Mouse (Mus musculus) limb, embryonic 14.5 days (tissue): ENCODE results near the gene Ly9. TPM values are rescaled to one million over a fixed set of nuclear protein-coding genes. Genes with fewer than 3 reads are reported as not detected.

Source experiments
- ATAC-seq: fragments of 200-750 bp; cut with Nextera tagmentation; 2 replicates; pipeline ENCODE4 v1.8.0; 2017; ENCODE audit warnings: low read depth, moderate number of reproducible peaks, moderate TSS enrichment; ENCODE audit not compliant: low FRiP score
- DNase-seq: peaks from one replicate; pipeline ENCODE4 v3.0.0-alpha.2; 2015; ENCODE audit warnings: low spot score
- H3K27ac ChIP-seq: fragments of 300-500 bp; sonication (generic); replicated peaks from 2 replicates; pipeline ENCODE4 v1.5.1; 2014; ENCODE audit warnings: low read depth, mild to moderate bottlenecking, low read length, moderate library complexity, mixed read lengths
- H3K27me3 ChIP-seq: fragments of 300-500 bp; sonication (generic); 2 replicates; pipeline ENCODE4 v1.6.1; 2014; ENCODE audit warnings: low read length, mixed read lengths; ENCODE audit not compliant: control insufficient read depth, insufficient read depth
- H3K36me3 ChIP-seq: fragments of 300-500 bp; sonication (generic); 2 replicates; pipeline ENCODE4 v1.6.1; 2014; ENCODE audit warnings: mild to moderate bottlenecking, low read length, moderate library complexity, mixed read lengths; ENCODE audit not compliant: control insufficient read depth, insufficient read depth
- H3K4me1 ChIP-seq: fragments of 300-500 bp; sonication (generic); 2 replicates; pipeline ENCODE4 v1.6.1; 2014; ENCODE audit warnings: antibody characterized with exemption, low read length, mixed read lengths; ENCODE audit not compliant: control insufficient read depth, insufficient read depth
- H3K4me2 ChIP-seq: fragments of 300-500 bp; sonication (generic); replicated peaks from 2 replicates; pipeline ENCODE4 v1.6.1; 2014; ENCODE audit warnings: low read depth, mild to moderate bottlenecking, low read length, moderate library complexity; ENCODE audit not compliant: severe bottlenecking
- H3K4me3 ChIP-seq: fragments of 300-500 bp; sonication (generic); replicated peaks from 2 replicates; pipeline ENCODE4 v1.5.1; 2014; ENCODE audit warnings: low read length
- H3K9ac ChIP-seq: fragments of 300-500 bp; sonication (generic); 2 replicates; pipeline ENCODE4 v1.6.1; 2014; ENCODE audit warnings: mild to moderate bottlenecking, low read depth, low read length, moderate library complexity; ENCODE audit not compliant: severe bottlenecking
- H3K9me3 ChIP-seq: fragments of 300-500 bp; sonication (generic); 2 replicates; pipeline ENCODE4 v1.6.1; 2016; ENCODE audit warnings: low read length; ENCODE audit not compliant: control insufficient read depth
- POLR2A ChIP-seq: fragments of 200-500 bp; IDR thresholded peaks from 2 replicates; pipeline ENCODE4 v1.8.0; 2012; ENCODE audit warnings: inconsistent platforms, mild to moderate bottlenecking, moderate library complexity, borderline replicate concordance; ENCODE audit not compliant: insufficient read depth, insufficient read length; ENCODE audit errors: extremely low read depth
- WGBS: fragments of 180-500 bp; shearing (Covaris S2); extraction: QIAGEN DNeasy Blood & Tissue Kit; methylation state at CpG from one replicate; pipeline ENCODE4 v1.1.7; 2014; 5-methylcytosine and 5-hydroxymethylcytosine counted together
- polyA plus RNA-seq, 2 experiments: library from polyadenylated mRNA; depleted of rRNA in 1 of 2; stranded (reverse) in 1 of 2; unstranded in 1 of 2; fragments of >200 nt; fragmentation: Nextera tagmentation in 1 of 2; extraction: Ambion mirVana in 1 of 2; gene quantifications; 2 replicates each; pipeline versions ENCODE4 v1.2.1 to v1.2.3; 2012 to 2014

The Ly9 gene
- polyA plus RNA-seq, 2 experiments = 0.12 to 0.82 TPM

- Histone ChIP-seq H3K9ac (no peak overlapping the region), H3K4me3 (no peak overlapping the region), H3K36me3 (no peaks in the 10 kb centered on the region), H3K4me2 (no peak overlapping the region), H3K27me3 (no peaks in the 10 kb centered on the region), H3K27ac (no peak overlapping the region), H3K4me1 (no peaks in the 10 kb centered on the region), H3K9me3 (no peaks in the 10 kb centered on the region)
- WGBS = 78% methylated on average over 3 of the region's 3 CpGs
- TF ChIP-seq POLR2A = no peak
- ATAC-seq (no peak), DNase-seq (no peak)
Observed at GRCm38 (mm10) chr1:171606656-171607055, 554 bp downstream of the Ly9 start.

GRCm38 (mm10) chr1:171604686-171605085 is 2.5 kb downstream of the Ly9 start:
- Histone ChIP-seq H3K27me3 (no peaks in the 10 kb centered on the region), H3K4me2 (no peak overlapping the region), H3K36me3 (no peaks in the 10 kb centered on the region), H3K9me3 (no peaks in the 10 kb centered on the region), H3K4me1 (no peaks in the 10 kb centered on the region), H3K27ac (no peak overlapping the region), H3K9ac (no peak overlapping the region), H3K4me3 (no peak overlapping the region)
- TF ChIP-seq POLR2A = no peak
- WGBS = 83% methylated on average over 3 of the region's 3 CpGs
- DNase-seq (no peak), ATAC-seq (no peak)

GRCm38 (mm10) chr1:171584584-171584983 is 22.6 kb downstream of the Ly9 start:
- no peak overlapping the region for H3K27ac ChIP-seq
- no peak overlapping the region for H3K4me3 ChIP-seq
- H3K4me2 ChIP-seq = no peak overlapping the region
- no peak for DNase-seq
- H3K9ac ChIP-seq = no peak overlapping the region
- TF ChIP-seq POLR2A = no peak
- no peaks in the 10 kb centered on the region for H3K4me1 ChIP-seq
- 98% methylated on average over 2 of the region's 2 CpGs for WGBS
- no peaks in the 10 kb centered on the region for H3K9me3 ChIP-seq
- H3K27me3 ChIP-seq = no peaks in the 10 kb centered on the region
- no peaks in the 10 kb centered on the region for H3K36me3 ChIP-seq
- ATAC-seq = no peak

- DNase-seq = no peak
- H3K9ac ChIP-seq = no peak overlapping the region
Observed at GRCm38 (mm10) chr1:171577168-171577567, 30.0 kb downstream of the Ly9 start.

GRCm38 (mm10) chr1:171568436-171568835 is 38.8 kb downstream of the Ly9 start:
- Histone ChIP-seq H3K27ac (no peak overlapping the region), H3K4me1 (no peaks in the 10 kb centered on the region), H3K4me3 (no peak overlapping the region), H3K36me3 (no peaks in the 10 kb centered on the region), H3K4me2 (no peak overlapping the region), H3K9me3 (no peaks in the 10 kb centered on the region), H3K9ac (no peak overlapping the region), H3K27me3 (no peaks in the 10 kb centered on the region)
- 57% methylated on average over 2 of the region's 2 CpGs for WGBS
- ATAC-seq (no peak), DNase-seq (no peak)
- TF ChIP-seq POLR2A = no peak

More at GRCm38 (mm10) chr1:171577168-171577567, 30.0 kb downstream of the Ly9 start:
- H3K4me3 ChIP-seq = no peak overlapping the region
- no peak for TF ChIP-seq POLR2A
- 76% methylated on average over 7 of the region's 7 CpGs for WGBS
- H3K36me3 ChIP-seq = no peaks in the 10 kb centered on the region
- no peaks in the 10 kb centered on the region for H3K9me3 ChIP-seq
- no peaks in the 10 kb centered on the region for H3K27me3 ChIP-seq
- no peak for ATAC-seq
- no peak overlapping the region for H3K4me2 ChIP-seq
- H3K27ac ChIP-seq = no peak overlapping the region
- H3K4me1 ChIP-seq = no peaks in the 10 kb centered on the region

- no peaks in the 10 kb centered on the region for H3K4me1 ChIP-seq
- TF ChIP-seq POLR2A = no peak
- WGBS = 24% methylated on average over 8 of the region's 8 CpGs
- no peaks in the 10 kb centered on the region for H3K27me3 ChIP-seq
- ATAC-seq (no peak), DNase-seq (peak; percentile 85)
- no peak overlapping the region for H3K27ac ChIP-seq
- no peak overlapping the region for H3K9ac ChIP-seq
- no peak overlapping the region for H3K4me3 ChIP-seq
- H3K4me2 ChIP-seq = no peak overlapping the region
- H3K36me3 ChIP-seq = no peaks in the 10 kb centered on the region
- H3K9me3 ChIP-seq = no peaks in the 10 kb centered on the region
Observed at GRCm38 (mm10) chr1:171566777-171567176, 40.4 kb downstream of the Ly9 start.
